Mouse (Mus musculus): ENCODE results near the gene Pcf11. TPM values are rescaled to one million over a fixed set of nuclear protein-coding genes. Genes with fewer than 3 reads are reported as not detected.

Gene Pcf11
- 18.1 and 21.5 TPM in 2 replicates for polyA plus RNA-seq (2014; fragmentation: Nextera tagmentation; extraction: Ambion mirVana)

GRCm38 (mm10) chr7:92669507-92670471 is at the start of gene Pcf11:
Gene Pcf11, minus strand, starts transcription at chr7:92669934.
- ATAC-seq (ENCODE audit: insufficient read depth, low FRiP score, low TSS enrichment): peak; percentile 99
- WGBS: under 1% methylated on average over 82 of the region's 88 CpGs

GRCm38 (mm10) chr7:92715055-92715454 is 45.3 kb upstream of the Pcf11 start:
- DNase-seq (ENCODE audit: low spot score): no peak
- Histone ChIP-seq H3K9ac (ENCODE audit: low read length) (no peak overlapping the region), H3K27me3 (ENCODE audit: control insufficient read depth, insufficient read depth, low read length) (no peaks in the 10 kb centered on the region), H3K9me3 (ENCODE audit: control insufficient read depth, low read length) (no peaks in the 10 kb centered on the region), H3K4me3 (ENCODE audit: low read depth, low read length) (no peak overlapping the region), H3K27ac (ENCODE audit: low read depth, low read length) (no peak overlapping the region), H3K36me3 (ENCODE audit: control insufficient read depth, insufficient read depth, low read length) (no peaks in the 10 kb centered on the region), H3K4me1 (ENCODE audit: control insufficient read depth, insufficient read depth, low read length) (no peaks in the 10 kb centered on the region), H3K4me2 (ENCODE audit: low read depth) (no peak overlapping the region)
- no peak for ATAC-seq (ENCODE audit: insufficient read depth, low FRiP score, low TSS enrichment)
- WGBS: 80% methylated on average over 1 of the region's 1 CpGs

More at GRCm38 (mm10) chr7:92669507-92670471, at the start of gene Pcf11:
- H3K9me3 ChIP-seq (ENCODE audit: control insufficient read depth, low read length): no peaks in the 10 kb centered on the region
- H3K9ac ChIP-seq (ENCODE audit: low read length): peak within 1 kb of the TSS; percentile 98
- peaks cover 7% of the 10 kb centered on the region for H3K4me1 ChIP-seq (ENCODE audit: control insufficient read depth, insufficient read depth, low read length)
- H3K36me3 ChIP-seq (ENCODE audit: control insufficient read depth, insufficient read depth, low read length): peaks cover 3% of the 10 kb centered on the region; the same call in 1 of the 2 replicates
- peak within 1 kb of the TSS; percentile 81 for H3K4me2 ChIP-seq (ENCODE audit: low read depth)
- H3K27me3 ChIP-seq (ENCODE audit: control insufficient read depth, insufficient read depth, low read length): no peaks in the 10 kb centered on the region
- H3K27ac ChIP-seq (ENCODE audit: low read depth, low read length): peak within 1 kb of the TSS; percentile 94
- H3K4me3 ChIP-seq (ENCODE audit: low read depth, low read length): peak within 1 kb of the TSS; percentile 98
- peak; percentile 98 for DNase-seq (ENCODE audit: low spot score)

GRCm38 (mm10) chr7:92711593-92711992 is 41.9 kb upstream of the Pcf11 start:
- WGBS: 87% methylated on average over 3 of the region's 3 CpGs
- H3K27ac ChIP-seq (ENCODE audit: low read depth, low read length): no peak overlapping the region
- H3K36me3 ChIP-seq (ENCODE audit: control insufficient read depth, insufficient read depth, low read length): no peaks in the 10 kb centered on the region
- H3K9ac ChIP-seq (ENCODE audit: low read length): no peak overlapping the region
- no peaks in the 10 kb centered on the region for H3K27me3 ChIP-seq (ENCODE audit: control insufficient read depth, insufficient read depth, low read length)
- H3K4me2 ChIP-seq (ENCODE audit: low read depth): no peak overlapping the region
- no peak overlapping the region for H3K4me3 ChIP-seq (ENCODE audit: low read depth, low read length)
- H3K9me3 ChIP-seq (ENCODE audit: control insufficient read depth, low read length): no peaks in the 10 kb centered on the region
- no peaks in the 10 kb centered on the region for H3K4me1 ChIP-seq (ENCODE audit: control insufficient read depth, insufficient read depth, low read length)
- no peak for DNase-seq (ENCODE audit: low spot score)
- no peak for ATAC-seq (ENCODE audit: insufficient read depth, low FRiP score, low TSS enrichment)

GRCm38 (mm10) chr7:92709573-92709972 is 39.8 kb upstream of the Pcf11 start:
- Histone ChIP-seq H3K27ac (ENCODE audit: low read depth, low read length) (no peak overlapping the region), H3K36me3 (ENCODE audit: control insufficient read depth, insufficient read depth, low read length) (no peaks in the 10 kb centered on the region), H3K4me1 (ENCODE audit: control insufficient read depth, insufficient read depth, low read length) (no peaks in the 10 kb centered on the region)

GRCm38 (mm10) chr7:92706711-92707110 is 37.0 kb upstream of the Pcf11 start:
- WGBS: 73% methylated on average over 12 of the region's 12 CpGs

More at GRCm38 (mm10) chr7:92709573-92709972, 39.8 kb upstream of the Pcf11 start:
- ATAC-seq (ENCODE audit: insufficient read depth, low FRiP score, low TSS enrichment) (no peak), DNase-seq (ENCODE audit: low spot score) (no peak)
- Histone ChIP-seq H3K9ac (ENCODE audit: low read length) (no peak overlapping the region), H3K4me2 (ENCODE audit: low read depth) (no peak overlapping the region), H3K9me3 (ENCODE audit: control insufficient read depth, low read length) (no peaks in the 10 kb centered on the region), H3K27me3 (ENCODE audit: control insufficient read depth, insufficient read depth, low read length) (no peaks in the 10 kb centered on the region), H3K4me3 (ENCODE audit: low read depth, low read length) (no peak overlapping the region)
- 38% methylated on average over 2 of the region's 2 CpGs for WGBS

GRCm38 (mm10) chr7:92705534-92705933 is 35.8 kb upstream of the Pcf11 start:
- Histone ChIP-seq H3K9me3 (ENCODE audit: control insufficient read depth, low read length) (no peaks in the 10 kb centered on the region), H3K4me3 (ENCODE audit: low read depth, low read length) (no peak overlapping the region), H3K27me3 (ENCODE audit: control insufficient read depth, insufficient read depth, low read length) (no peaks in the 10 kb centered on the region), H3K9ac (ENCODE audit: low read length) (no peak overlapping the region), H3K4me1 (ENCODE audit: control insufficient read depth, insufficient read depth, low read length) (no peaks in the 10 kb centered on the region), H3K4me2 (ENCODE audit: low read depth) (no peak overlapping the region), H3K36me3 (ENCODE audit: control insufficient read depth, insufficient read depth, low read length) (no peaks in the 10 kb centered on the region), H3K27ac (ENCODE audit: low read depth, low read length) (no peak overlapping the region)
- DNase-seq (ENCODE audit: low spot score) (no peak), ATAC-seq (ENCODE audit: insufficient read depth, low FRiP score, low TSS enrichment) (no peak)
- 74% methylated on average over 2 of the region's 2 CpGs for WGBS

More at GRCm38 (mm10) chr7:92706711-92707110, 37.0 kb upstream of the Pcf11 start:
- DNase-seq (ENCODE audit: low spot score) (no peak), ATAC-seq (ENCODE audit: insufficient read depth, low FRiP score, low TSS enrichment) (no peak)
- Histone ChIP-seq H3K27ac (ENCODE audit: low read depth, low read length) (no peak overlapping the region), H3K36me3 (ENCODE audit: control insufficient read depth, insufficient read depth, low read length) (no peaks in the 10 kb centered on the region), H3K9me3 (ENCODE audit: control insufficient read depth, low read length) (no peaks in the 10 kb centered on the region), H3K4me3 (ENCODE audit: low read depth, low read length) (no peak overlapping the region), H3K9ac (ENCODE audit: low read length) (no peak overlapping the region), H3K4me1 (ENCODE audit: control insufficient read depth, insufficient read depth, low read length) (no peaks in the 10 kb centered on the region), H3K27me3 (ENCODE audit: control insufficient read depth, insufficient read depth, low read length) (no peaks in the 10 kb centered on the region), H3K4me2 (ENCODE audit: low read depth) (no peak overlapping the region)

- Histone ChIP-seq H3K4me3 (ENCODE audit: low read depth, low read length) (no peak overlapping the region), H3K9me3 (ENCODE audit: control insufficient read depth, low read length) (no peaks in the 10 kb centered on the region), H3K4me1 (ENCODE audit: control insufficient read depth, insufficient read depth, low read length) (no peaks in the 10 kb centered on the region), H3K9ac (ENCODE audit: low read length) (no peak overlapping the region), H3K36me3 (ENCODE audit: control insufficient read depth, insufficient read depth, low read length) (no peaks in the 10 kb centered on the region), H3K27me3 (ENCODE audit: control insufficient read depth, insufficient read depth, low read length) (no peaks in the 10 kb centered on the region), H3K4me2 (ENCODE audit: low read depth) (no peak overlapping the region), H3K27ac (ENCODE audit: low read depth, low read length) (no peak overlapping the region)
- DNase-seq (ENCODE audit: low spot score) (no peak), ATAC-seq (ENCODE audit: insufficient read depth, low FRiP score, low TSS enrichment) (no peak)
- 91% methylated on average over 1 of the region's 1 CpGs for WGBS
Measured at GRCm38 (mm10) chr7:92703661-92704060, 33.9 kb upstream of the Pcf11 start.

- WGBS: 75% methylated on average over 5 of the region's 5 CpGs
- H3K4me3 ChIP-seq (ENCODE audit: low read depth, low read length): no peak overlapping the region
- H3K27me3 ChIP-seq (ENCODE audit: control insufficient read depth, insufficient read depth, low read length): no peaks in the 10 kb centered on the region
- ATAC-seq (ENCODE audit: insufficient read depth, low FRiP score, low TSS enrichment) (no peak), DNase-seq (ENCODE audit: low spot score) (no peak)
- H3K4me2 ChIP-seq (ENCODE audit: low read depth): no peak overlapping the region
- H3K9ac ChIP-seq (ENCODE audit: low read length): no peak overlapping the region
- no peaks in the 10 kb centered on the region for H3K36me3 ChIP-seq (ENCODE audit: control insufficient read depth, insufficient read depth, low read length)
- H3K4me1 ChIP-seq (ENCODE audit: control insufficient read depth, insufficient read depth, low read length): no peaks in the 10 kb centered on the region
- H3K27ac ChIP-seq (ENCODE audit: low read depth, low read length): no peak overlapping the region
- no peaks in the 10 kb centered on the region for H3K9me3 ChIP-seq (ENCODE audit: control insufficient read depth, low read length)
Measured at GRCm38 (mm10) chr7:92698770-92699169, 29.0 kb upstream of the Pcf11 start.

GRCm38 (mm10) chr7:92696395-92696794 is 26.7 kb upstream of the Pcf11 start:
- H3K9me3 ChIP-seq (ENCODE audit: control insufficient read depth, low read length): no peaks in the 10 kb centered on the region
- no peak overlapping the region for H3K4me2 ChIP-seq (ENCODE audit: low read depth)
- H3K4me3 ChIP-seq (ENCODE audit: low read depth, low read length): no peak overlapping the region
- no peak for ATAC-seq (ENCODE audit: insufficient read depth, low FRiP score, low TSS enrichment)
- H3K27ac ChIP-seq (ENCODE audit: low read depth, low read length): no peak overlapping the region
- 78% methylated on average over 3 of the region's 3 CpGs for WGBS
- H3K4me1 ChIP-seq (ENCODE audit: control insufficient read depth, insufficient read depth, low read length): no peaks in the 10 kb centered on the region
- H3K9ac ChIP-seq (ENCODE audit: low read length): no peak overlapping the region
- no peaks in the 10 kb centered on the region for H3K36me3 ChIP-seq (ENCODE audit: control insufficient read depth, insufficient read depth, low read length)
- no peaks in the 10 kb centered on the region for H3K27me3 ChIP-seq (ENCODE audit: control insufficient read depth, insufficient read depth, low read length)
- no peak for DNase-seq (ENCODE audit: low spot score)

All from neural tube, embryonic 11.5 days (tissue).